Mouse (Mus musculus): ENCODE data around the gene Hecw1.
A peak's percentile ranks its signal among the peaks of the same experiment; 100 is the strongest.
"Not testable (repeated sequence)": the region's sequence is repeated elsewhere in the genome, so short reads cannot be mapped to it uniquely, and the experiment has no call there.

The Hecw1 gene

GRCm38 (mm10) chr13:14365546-14365945 lies 157.5 kb downstream of the Hecw1 start:
- no peak for DNase-seq (ENCODE audit: low spot score)

- DNase-seq (ENCODE audit: low spot score), result no peak
Measured at GRCm38 (mm10) chr13:14327252-14327651, 195.8 kb downstream of the Hecw1 start.

GRCm38 (mm10) chr13:14306617-14307016 lies 216.4 kb downstream of the Hecw1 start:
- no peak for DNase-seq (ENCODE audit: low spot score)

- no peak for DNase-seq (ENCODE audit: low spot score)
Measured at GRCm38 (mm10) chr13:14304103-14304502, 218.9 kb downstream of the Hecw1 start.

GRCm38 (mm10) chr13:14302921-14303320 lies 220.1 kb downstream of the Hecw1 start:
- DNase-seq (ENCODE audit: low spot score), result no peak

GRCm38 (mm10) chr13:14290016-14290415 lies 233.0 kb downstream of the Hecw1 start:
- DNase-seq (ENCODE audit: low spot score), result no peak

- DNase-seq (ENCODE audit: low spot score), result no peak
Measured at GRCm38 (mm10) chr13:14271476-14271875, 251.6 kb downstream of the Hecw1 start.

- DNase-seq (ENCODE audit: low spot score), result not testable (repeated sequence)
Measured at GRCm38 (mm10) chr13:14260939-14261338, 262.1 kb downstream of the Hecw1 start.

GRCm38 (mm10) chr13:14245946-14246345 lies 277.1 kb downstream of the Hecw1 start:
- no peak for DNase-seq (ENCODE audit: low spot score)

GRCm38 (mm10) chr13:14179669-14180068 lies 343.4 kb downstream of the Hecw1 start:
- DNase-seq (ENCODE audit: low spot score), result no peak

- peak; percentile 10 for DNase-seq (ENCODE audit: low spot score)
Measured at GRCm38 (mm10) chr13:14177989-14178388, 345.0 kb downstream of the Hecw1 start.
